Mouse (Mus musculus) megakaryocyte, embryonic 14.5 days (primary cell): Measurements from ENCODE around the gene Pak2. TPM values are rescaled to one million over a fixed set of nuclear protein-coding genes. Genes with fewer than 3 reads are reported as not detected.
A peak's percentile ranks its signal among the peaks of the same experiment; 100 is the strongest.

ENCODE experiments used
- H3K27me3 ChIP-seq: replicated peaks from 2 replicates; pipeline ENCODE3; 2012; ENCODE audit warnings: inconsistent platforms
- H3K36me3 ChIP-seq: replicated peaks from 2 replicates; pipeline ENCODE3; 2012; ENCODE audit warnings: low read length, inconsistent platforms, mixed read lengths
- H3K4me1 ChIP-seq: 2 replicates; pipeline ENCODE4 v1.6.1; 2012; ENCODE audit warnings: inconsistent platforms
- H3K4me3 ChIP-seq: replicated peaks from 2 replicates; pipeline ENCODE3; 2012; ENCODE audit warnings: moderate library complexity, mild to moderate bottlenecking, inconsistent platforms
- H3K9me3 ChIP-seq: 2 replicates; pipeline ENCODE4 v1.6.1; 2012; ENCODE audit warnings: inconsistent platforms
- FLI1 ChIP-seq: IDR thresholded peaks from 2 replicates; pipeline ENCODE4 v1.6.1; 2012; ENCODE audit warnings: low read length, inconsistent platforms, mixed read lengths
- GATA1 ChIP-seq: IDR thresholded peaks from 3 replicates; pipeline ENCODE4 v1.6.1; 2012; ENCODE audit warnings: mixed read lengths, low read length, inconsistent platforms, borderline replicate concordance
- polyA plus RNA-seq: library from polyadenylated mRNA; stranded (reverse); fragments of >175 nt; gene quantifications from 2 replicates; pipeline ENCODE4 v1.2.3, GENCODE M21; 2012; ENCODE audit warnings: low replicate concordance; ENCODE audit not compliant: insufficient read depth

Pak2 gene
- polyA plus RNA-seq, 1 experiment = 16.0 TPM

GRCm38 (mm10) chr16:32062226-32062625, 16.9 kb downstream of the Pak2 start:
- Histone ChIP-seq H3K4me1 (peaks cover 90% of the 10 kb centered on the region), H3K27me3 (no peaks in the 10 kb centered on the region), H3K9me3 (no peaks in the 10 kb centered on the region), H3K4me3 (peak overlapping the region; percentile 56), H3K36me3 (peaks cover 14% of the 10 kb centered on the region)
- no peak for TF ChIP-seq GATA1
- TF ChIP-seq FLI1 = no peak

GRCm38 (mm10) chr16:32059840-32060523, 19.2 kb downstream of the Pak2 start:
- TF ChIP-seq FLI1 = no peak
- TF ChIP-seq GATA1 = no peak
- no peaks in the 10 kb centered on the region for H3K9me3 ChIP-seq
- peaks cover 2% of the 10 kb centered on the region for H3K36me3 ChIP-seq
- H3K4me3 ChIP-seq = peak overlapping the region; percentile 30
- H3K4me1 ChIP-seq = peaks cover 83% of the 10 kb centered on the region
- H3K27me3 ChIP-seq = no peaks in the 10 kb centered on the region

- Histone ChIP-seq H3K9me3 (no peaks in the 10 kb centered on the region), H3K4me3 (no peak overlapping the region), H3K36me3 (peaks cover 2% of the 10 kb centered on the region), H3K27me3 (no peaks in the 10 kb centered on the region), H3K4me1 (peaks cover 75% of the 10 kb centered on the region)
- TF ChIP-seq GATA1 (no peak), FLI1 (no peak)
Observed at GRCm38 (mm10) chr16:32058817-32059216, 20.3 kb downstream of the Pak2 start.

- H3K36me3 ChIP-seq = peaks cover 93% of the 10 kb centered on the region
- TF ChIP-seq GATA1 = no peak
- no peak for TF ChIP-seq FLI1
Observed at GRCm38 (mm10) chr16:32042367-32042766, 36.8 kb downstream of the Pak2 start.

GRCm38 (mm10) chr16:32019678-32020077, 59.5 kb downstream of the Pak2 start:
- Histone ChIP-seq H3K36me3 (peaks cover 94% of the 10 kb centered on the region), H3K27me3 (no peaks in the 10 kb centered on the region), H3K9me3 (no peaks in the 10 kb centered on the region), H3K4me1 (0 out of 2 replicates have a peak, but pooled peaks cover 3% of the 10 kb centered on the region), H3K4me3 (no peak overlapping the region)
- TF ChIP-seq FLI1 (no peak), GATA1 (no peak)

More at GRCm38 (mm10) chr16:32042367-32042766, 36.8 kb downstream of the Pak2 start:
- Histone ChIP-seq H3K9me3 (no peaks in the 10 kb centered on the region), H3K27me3 (no peaks in the 10 kb centered on the region), H3K4me1 (no peaks in the 10 kb centered on the region), H3K4me3 (no peak overlapping the region)

- Histone ChIP-seq H3K9me3 (no peaks in the 10 kb centered on the region), H3K36me3 (peaks cover 23% of the 10 kb centered on the region), H3K27me3 (no peaks in the 10 kb centered on the region), H3K4me1 (peaks cover 25% of the 10 kb centered on the region), H3K4me3 (no peak overlapping the region)
- TF ChIP-seq FLI1 (no peak), GATA1 (no peak)
Observed at GRCm38 (mm10) chr16:32010330-32010729, 68.8 kb downstream of the Pak2 start.

GRCm38 (mm10) chr16:32009913-32010312, 69.2 kb downstream of the Pak2 start:
- H3K9me3 ChIP-seq = no peaks in the 10 kb centered on the region
- H3K4me3 ChIP-seq = peak overlapping the region; percentile 79
- H3K4me1 ChIP-seq = peaks cover 25% of the 10 kb centered on the region
- H3K36me3 ChIP-seq = peaks cover 21% of the 10 kb centered on the region
- TF ChIP-seq FLI1 (no peak), GATA1 (no peak)
- no peaks in the 10 kb centered on the region for H3K27me3 ChIP-seq

GRCm38 (mm10) chr16:32008529-32009293, 70.4 kb downstream of the Pak2 start:
- TF ChIP-seq FLI1 = no peak
- no peak for TF ChIP-seq GATA1
- Histone ChIP-seq H3K9me3 (no peaks in the 10 kb centered on the region), H3K4me1 (peaks cover 30% of the 10 kb centered on the region), H3K4me3 (no peak overlapping the region), H3K36me3 (peaks cover 14% of the 10 kb centered on the region), H3K27me3 (no peaks in the 10 kb centered on the region)

GRCm38 (mm10) chr16:32004731-32005130, 74.4 kb downstream of the Pak2 start:
- H3K36me3 ChIP-seq = peaks cover 12% of the 10 kb centered on the region
- TF ChIP-seq GATA1 (no peak), FLI1 (no peak)
- H3K9me3 ChIP-seq = no peaks in the 10 kb centered on the region
- no peaks in the 10 kb centered on the region for H3K27me3 ChIP-seq
- H3K4me3 ChIP-seq = no peak overlapping the region
- H3K4me1 ChIP-seq = peaks cover 40% of the 10 kb centered on the region

- Histone ChIP-seq H3K36me3 (peaks cover 24% of the 10 kb centered on the region), H3K4me3 (peak within 1 kb of the TSS; percentile 98), H3K9me3 (no peaks in the 10 kb centered on the region), H3K27me3 (no peaks in the 10 kb centered on the region), H3K4me1 (peaks cover 34% of the 10 kb centered on the region)
- TF ChIP-seq FLI1 (peak; percentile 32; the same call in 1 of the 2 replicates), GATA1 (no peak)
Observed at GRCm38 (mm10) chr16:32002509-32003477, 76.3 kb downstream of the Pak2 start, which contains the start of gene Senp5. Gene Senp5 (minus strand): TSS chr16:32003287.
